Mouse (Mus musculus) megakaryocyte, embryonic 14.5 days (primary cell): ENCODE results near the gene 1700025G04Rik.

ENCODE experiments used
- FLI1 ChIP-seq: IDR thresholded peaks from 2 replicates; pipeline ENCODE4 v1.6.1; 2012; ENCODE audit warnings: low read length, inconsistent platforms, mixed read lengths
- GATA1 ChIP-seq: IDR thresholded peaks from 3 replicates; pipeline ENCODE4 v1.6.1; 2012; ENCODE audit warnings: mixed read lengths, low read length, inconsistent platforms, borderline replicate concordance

GRCm38 (mm10) chr1:151864326-151864725 lies 225.6 kb downstream of the 1700025G04Rik start:
- TF ChIP-seq FLI1 (no peak), GATA1 (no peak)
